16 mouse cellular contexts compared by ENCODE assay signal in genomic region chr5:137551119-137551518, GRCm38 (mm10). TPM values are rescaled to one million over a fixed set of nuclear protein-coding genes. Genes with fewer than 3 reads are reported as not detected.
DNase-seq lines count a peak whose midpoint lies in the region; ATAC-seq and TF ChIP-seq lines count a peak whose summit lies in the region.
"Had no signal": no experiment of that assay in that cellular context is flagged by ENCODE, and none has a peak within 500 bp of the region (broad histone marks: within the 10 kb centered on the region; RNA-seq: fewer than 3 reads in every experiment).

No protein-coding gene starts in this region.

- H3K27ac ChIP-seq in liver, embryonic 14.5 days, result no peak overlapping the region
- H3K27ac ChIP-seq in liver, embryonic 12.5 days, result no peak overlapping the region
- H3K27ac ChIP-seq: embryonic facial prominence, embryonic 15.5 days; lung, embryonic 15.5 days had no signal

- H3K4me3 ChIP-seq in liver, embryonic 14.5 days (ENCODE audit: insufficient read depth in 1 of 2, low read depth in 2 of 2, low read length in 2 of 2), result no peak overlapping the region
- no peak overlapping the region for H3K4me3 ChIP-seq in liver, embryonic 12.5 days
- H3K4me3 ChIP-seq: embryonic facial prominence, embryonic 15.5 days; lung, embryonic 15.5 days had no signal

- H3K9ac ChIP-seq in liver, embryonic 14.5 days (replicated peaks), result no peak overlapping the region
- H3K9ac ChIP-seq in liver, embryonic 12.5 days, result no peak overlapping the region
- H3K9ac ChIP-seq: embryonic facial prominence, embryonic 15.5 days; lung, embryonic 15.5 days had no signal

- no peak overlapping the region for H3K4me2 ChIP-seq in liver, embryonic 14.5 days (ENCODE audit: low read depth)
- no peak overlapping the region for H3K4me2 ChIP-seq in liver, embryonic 12.5 days
- H3K4me2 ChIP-seq: embryonic facial prominence, embryonic 15.5 days; lung, embryonic 15.5 days had no signal

- no peaks in the 10 kb centered on the region; a peak in 1 of 4 replicates for H3K4me1 ChIP-seq in liver, embryonic 14.5 days (replicated peaks; ENCODE audit: control insufficient read depth in 2 of 2, insufficient read depth in 2 of 2, low read length in 1 of 2)
- peaks cover 7% of the 10 kb centered on the region for H3K4me1 ChIP-seq in liver, embryonic 12.5 days
- H3K4me1 ChIP-seq: lung, embryonic 15.5 days had no signal

- no peak for ATAC-seq in liver, embryonic 14.5 days (ENCODE audit: insufficient read depth)
- ATAC-seq in liver, embryonic 12.5 days, result no peak
- ATAC-seq in megakaryocyte progenitor cell, adult 5-6 weeks (replicated peaks; ENCODE audit: poor library complexity), result peak; percentile 73
- ATAC-seq: midbrain, embryonic 16.5 days had no signal

- no peak for TF ChIP-seq EP300 in liver, embryonic 14.5 days (IDR thresholded peaks at IDR 0.05; ENCODE audit: low read depth)

- H3K9me3 ChIP-seq in liver, embryonic 14.5 days (ENCODE audit: control insufficient read depth, low read length), result no peaks in the 10 kb centered on the region
- H3K9me3 ChIP-seq in liver, embryonic 12.5 days (replicated peaks), result no peaks in the 10 kb centered on the region
- H3K9me3 ChIP-seq: embryonic facial prominence, embryonic 15.5 days; lung, embryonic 15.5 days had no signal

- peaks cover 17% of the 10 kb centered on the region for H3K27me3 ChIP-seq in liver, embryonic 14.5 days (ENCODE audit: control insufficient read depth, insufficient read depth, low read length)
- peaks cover 67% of the 10 kb centered on the region for H3K27me3 ChIP-seq in liver, embryonic 12.5 days (replicated peaks)

- TF ChIP-seq CTCF in liver, embryonic 14.5 days (IDR thresholded peaks at IDR 0.05; ENCODE audit: low read depth), result peak; percentile 41

- no peaks in the 10 kb centered on the region for H3K36me3 ChIP-seq in liver, embryonic 14.5 days (replicated peaks; ENCODE audit: control insufficient read depth, insufficient read depth, low read depth)
- no peaks in the 10 kb centered on the region for H3K36me3 ChIP-seq in liver, embryonic 12.5 days
- H3K36me3 ChIP-seq: embryonic facial prominence, embryonic 15.5 days; lung, embryonic 15.5 days had no signal

- WGBS in liver, embryonic 14.5 days (ENCODE audit: insufficient replicate concordance), result 60% methylated on average over 5 of the region's 5 CpGs
- 63% methylated on average over 5 of the region's 5 CpGs for WGBS in liver, embryonic 12.5 days (ENCODE audit: insufficient replicate concordance)

- DNase-seq in cerebellum, postnatal 10 days, result peak; percentile 61 to 62
- no peak for DNase-seq in cerebellum, adult 11 months
- no peak for DNase-seq in liver, embryonic 14.5 days (ENCODE audit: low read depth in 3 of 3, low spot score in 3 of 3)
- DNase-seq in MN1 (ENCODE audit: low spot score), result peak; percentile 44
- no peak for DNase-seq in frontal cortex, postnatal 14 days (ENCODE audit: low spot score in 2 of 2)
- DNase-seq in layer of hippocampus, postnatal 36 days, result no peak
- DNase-seq: adrenal gland, adult 2 months; gastrocnemius, postnatal 10 days; heart, postnatal 36 days; kidney, postnatal 10 days had no signal

RNA-seq across cellular contexts. Expression of gene Actl6b, which starts 2.2 kb away (rescaled TPM):
- polyA plus RNA-seq in liver, embryonic 14.5 days (2012; rRNA removed), result 0.15 TPM in 1 of 2 replicates, not detected in the other
- not detected in 2 replicates for polyA plus RNA-seq in liver, embryonic 14.5 days (2014; fragmentation: Nextera tagmentation; extraction: Ambion mirVana)
- polyA plus RNA-seq in liver, embryonic 12.5 days (2016; fragmentation: Nextera tagmentation; extraction: Ambion mirVana), result not detected in 2 replicates
- total RNA-seq in megakaryocyte progenitor cell, adult 5-6 weeks (2015), result not detected in 2 replicates
- total RNA-seq in megakaryocyte progenitor cell, adult 5-6 weeks (2017), result not detected in 2 replicates
- total RNA-seq in layer of hippocampus, postnatal 36 days (2021), result 100 to 1,000 TPM; 127 to 138 TPM
- total RNA-seq: heart, postnatal 36 days had no signal

RNA-seq across cellular contexts. Expression of gene Gnb2, which starts 17.8 kb away (rescaled TPM):
- 211 and 215 TPM in 2 replicates for polyA plus RNA-seq in liver, embryonic 14.5 days (2012; rRNA removed)
- 151 and 157 TPM in 2 replicates for polyA plus RNA-seq in liver, embryonic 14.5 days (2014; fragmentation: Nextera tagmentation; extraction: Ambion mirVana)
- polyA plus RNA-seq in liver, embryonic 12.5 days (2016; fragmentation: Nextera tagmentation; extraction: Ambion mirVana), result 215 and 221 TPM in 2 replicates
- total RNA-seq in megakaryocyte progenitor cell, adult 5-6 weeks (2015), result 193 and 223 TPM in 2 replicates
- total RNA-seq in megakaryocyte progenitor cell, adult 5-6 weeks (2017), result 187 and 251 TPM in 2 replicates
- total RNA-seq in layer of hippocampus, postnatal 36 days (2021), result 100 to 1,000 TPM; 554 to 565 TPM

RNA-seq across cellular contexts. Expression of gene Epo, which starts 18.1 kb away (rescaled TPM):
- 0.40 and 0.47 TPM in 2 replicates for polyA plus RNA-seq in liver, embryonic 14.5 days (2012; rRNA removed)
- polyA plus RNA-seq in liver, embryonic 14.5 days (2014; fragmentation: Nextera tagmentation; extraction: Ambion mirVana), result 0.62 and 0.85 TPM in 2 replicates
- 1.7 and 2.3 TPM in 2 replicates for polyA plus RNA-seq in liver, embryonic 12.5 days (2016; fragmentation: Nextera tagmentation; extraction: Ambion mirVana)
- total RNA-seq in megakaryocyte progenitor cell, adult 5-6 weeks (2015), result not detected in 2 replicates
- total RNA-seq in megakaryocyte progenitor cell, adult 5-6 weeks (2017), result not detected in 2 replicates
- total RNA-seq in layer of hippocampus, postnatal 36 days (2021), result not detected
- total RNA-seq: adrenal gland, adult 2 months; gastrocnemius, postnatal 10 days; heart, postnatal 36 days; left cerebral cortex, postnatal 25 days had no signal
- polyA plus RNA-seq: adrenal gland, adult 2 months; embryonic facial prominence, embryonic 15.5 days; midbrain, embryonic 16.5 days had no signal

RNA-seq across cellular contexts. Expression of gene Tfr2, which starts 18.5 kb away (rescaled TPM):
- 45.7 and 49.5 TPM in 2 replicates for polyA plus RNA-seq in liver, embryonic 14.5 days (2012; rRNA removed)
- polyA plus RNA-seq in liver, embryonic 14.5 days (2014; fragmentation: Nextera tagmentation; extraction: Ambion mirVana), result 37.6 and 41.1 TPM in 2 replicates
- polyA plus RNA-seq in liver, embryonic 12.5 days (2016; fragmentation: Nextera tagmentation; extraction: Ambion mirVana), result 51.0 and 53.9 TPM in 2 replicates
- 14.1 and 20.7 TPM in 2 replicates for total RNA-seq in megakaryocyte progenitor cell, adult 5-6 weeks (2015)
- total RNA-seq in megakaryocyte progenitor cell, adult 5-6 weeks (2017), result 13.2 and 23.4 TPM in 2 replicates
- 10 to 100 TPM; 13.4 to 16.1 TPM for total RNA-seq in layer of hippocampus, postnatal 36 days (2021)
- total RNA-seq: heart, postnatal 36 days had no signal

RNA-seq across cellular contexts. Expression of gene Gigyf1, which starts 32.8 kb away (rescaled TPM):
- 4.6 and 5.7 TPM in 2 replicates for polyA plus RNA-seq in liver, embryonic 14.5 days (2012; rRNA removed)
- polyA plus RNA-seq in liver, embryonic 14.5 days (2014; fragmentation: Nextera tagmentation; extraction: Ambion mirVana), result 2.1 and 2.8 TPM in 2 replicates
- polyA plus RNA-seq in liver, embryonic 12.5 days (2016; fragmentation: Nextera tagmentation; extraction: Ambion mirVana), result 5.6 and 6.0 TPM in 2 replicates
- 7.1 and 8.6 TPM in 2 replicates for total RNA-seq in megakaryocyte progenitor cell, adult 5-6 weeks (2015)
- 4.7 and 7.2 TPM in 2 replicates for total RNA-seq in megakaryocyte progenitor cell, adult 5-6 weeks (2017)
- total RNA-seq in layer of hippocampus, postnatal 36 days (2021), result 10 to 100 TPM; 56.7 to 58.9 TPM

Comparison
In these comparisons a context has a peak if more than half of its experiments do, and no peak if none do; other contexts are left out.
1. DNase-seq: peak in cerebellum, postnatal 10 days (2 of 2) and MN1 (single experiment); none in cerebellum, adult 11 months (single experiment), liver, embryonic 14.5 days (0 of 3), frontal cortex, postnatal 14 days (0 of 2) and layer of hippocampus, postnatal 36 days (0 of 2).
2. RNA of gene Actl6b, which starts 2.2 kb away (total RNA-seq): 127 to 138 TPM in layer of hippocampus, postnatal 36 days; not detected in megakaryocyte progenitor cell, adult 5-6 weeks; every median in the first group is over 100 times any median in the second.